Mouse (Mus musculus): ENCODE data around the gene Fryl. TPM values are rescaled to one million over a fixed set of nuclear protein-coding genes. Genes with fewer than 3 reads are reported as not detected.

Fryl gene
- polyA plus RNA-seq, 1 experiment: 72.1 TPM

GRCm38 (mm10) chr5:73211961-73212360 lies 44.5 kb downstream of the Fryl start:
- TF ChIP-seq CTCF (IDR thresholded peaks at IDR 0.05; ENCODE audit: insufficient read depth, low read length) (no peak), POLR2A (IDR thresholded peaks at IDR 0.05; ENCODE audit: borderline replicate concordance, extremely low read depth, low read depth, low read length) (no peak)
- Histone ChIP-seq H3K4me3 (replicated peaks; ENCODE audit: extremely low read depth, low read depth, low read length) (no peak overlapping the region), H3K4me1 (ENCODE audit: control insufficient read depth, insufficient read depth, low read length) (no peaks in the 10 kb centered on the region)
- no peak for DNase-seq
- 90% methylated on average over 15 of the region's 15 CpGs for WGBS

- H3K4me3 ChIP-seq (replicated peaks; ENCODE audit: extremely low read depth, low read depth, low read length): no peak overlapping the region
- DNase-seq: no peak
- TF ChIP-seq POLR2A (IDR thresholded peaks at IDR 0.05; ENCODE audit: borderline replicate concordance, extremely low read depth, low read depth, low read length) (no peak), CTCF (IDR thresholded peaks at IDR 0.05; ENCODE audit: insufficient read depth, low read length) (no peak)
- peaks cover 3% of the 10 kb centered on the region; the same call in 1 of the 2 replicates for H3K4me1 ChIP-seq (ENCODE audit: control insufficient read depth, insufficient read depth, low read length)
- WGBS: 87% methylated on average over 6 of the region's 6 CpGs
Measured at GRCm38 (mm10) chr5:73210971-73211315, 45.5 kb downstream of the Fryl start.

DNA sequence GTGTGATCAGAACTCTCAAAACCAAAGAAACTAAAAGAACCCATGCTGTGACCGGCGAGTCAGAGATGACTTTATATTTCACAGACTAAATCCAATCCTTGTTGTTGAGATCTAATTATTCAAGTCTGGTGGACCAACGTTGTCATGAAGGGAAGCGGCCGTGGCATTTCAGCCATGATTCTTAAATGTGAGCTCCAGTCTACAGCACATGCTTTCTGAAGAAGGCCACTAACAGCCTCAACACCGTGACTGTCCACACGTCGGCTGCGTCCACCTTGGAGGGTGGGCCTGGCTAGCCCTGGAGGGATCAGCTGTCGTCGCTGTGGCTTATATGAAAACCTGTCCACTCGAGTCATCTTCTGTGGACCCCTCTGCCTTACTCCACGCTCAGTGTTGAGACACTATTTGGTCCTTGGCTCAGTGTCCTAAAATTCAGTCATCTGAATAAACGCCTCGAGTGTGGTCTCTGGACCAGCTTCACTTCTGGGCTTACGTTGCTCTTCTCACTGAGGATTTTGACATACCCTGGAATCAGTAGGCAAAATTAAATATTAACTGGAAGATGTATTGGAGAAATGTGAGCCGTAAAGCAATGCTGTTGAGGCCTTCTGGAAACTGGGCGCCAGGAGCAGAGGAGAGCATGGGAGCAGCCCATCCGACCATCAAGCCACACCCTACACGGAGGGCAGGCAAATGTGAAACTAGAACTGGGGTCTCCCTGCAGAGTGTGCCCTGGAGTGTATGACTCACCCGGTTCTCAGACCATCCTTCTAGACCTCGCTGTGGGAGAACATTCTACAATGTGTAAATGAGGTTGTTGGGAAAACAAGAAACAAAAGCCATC lies 46.1 kb downstream of the Fryl start:
- no peak for DNase-seq
- WGBS: 82% methylated on average over 22 of the region's 22 CpGs
- no peak for TF ChIP-seq POLR2A (IDR thresholded peaks at IDR 0.05; ENCODE audit: borderline replicate concordance, extremely low read depth, low read depth, low read length)
- TF ChIP-seq CTCF (IDR thresholded peaks at IDR 0.05; ENCODE audit: insufficient read depth, low read length): no peak
- Histone ChIP-seq H3K4me1 (ENCODE audit: control insufficient read depth, insufficient read depth, low read length) (peaks cover 4% of the 10 kb centered on the region; the same call in 1 of the 2 replicates), H3K4me3 (replicated peaks; ENCODE audit: extremely low read depth, low read depth, low read length) (no peak overlapping the region)

DNA sequence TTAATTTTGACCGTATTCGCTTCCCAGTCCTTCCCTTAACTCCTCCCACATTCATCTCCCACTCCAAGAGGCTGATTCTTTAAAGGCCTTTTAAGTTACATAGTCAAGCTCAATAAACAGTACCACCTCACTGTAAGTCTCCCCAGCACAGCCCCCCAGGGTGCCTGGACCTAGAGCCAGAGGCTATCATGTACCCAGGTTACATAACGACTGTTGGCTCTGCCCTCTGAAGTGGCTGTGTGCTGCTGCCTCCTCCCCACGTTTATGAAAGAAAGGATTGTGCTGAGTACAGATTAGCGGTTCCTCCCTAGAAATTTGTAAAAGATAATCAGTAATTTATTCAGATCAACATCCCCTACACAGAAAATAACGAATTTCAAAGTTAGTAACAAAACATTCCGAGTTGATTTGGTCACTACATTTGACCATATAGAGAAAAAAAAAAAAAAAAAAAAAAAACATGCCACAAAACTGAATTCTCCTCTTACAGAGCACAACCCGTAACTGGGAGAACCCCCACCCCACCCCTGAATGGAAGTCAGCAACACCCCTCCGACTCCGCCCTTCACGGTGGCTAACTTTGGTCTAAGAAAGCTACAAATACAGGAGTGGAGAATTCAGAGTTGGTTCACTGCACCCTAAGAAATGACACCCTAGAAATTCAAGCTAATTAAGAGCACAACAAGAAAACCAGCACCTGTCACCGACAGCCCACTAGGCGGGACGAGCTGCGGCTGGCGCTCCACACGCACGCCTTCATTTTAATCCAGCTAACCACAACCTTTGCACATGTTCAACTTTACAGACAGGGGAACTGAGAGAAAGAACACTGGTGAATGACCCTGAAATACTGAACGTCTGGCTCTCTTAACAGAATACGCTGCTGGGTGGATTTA lies 47.0 kb downstream of the Fryl start:
- WGBS: 74% methylated on average over 20 of the region's 20 CpGs
- Histone ChIP-seq H3K4me3 (replicated peaks; ENCODE audit: extremely low read depth, low read depth, low read length) (no peak overlapping the region), H3K4me1 (ENCODE audit: control insufficient read depth, insufficient read depth, low read length) (peaks cover 4% of the 10 kb centered on the region; the same call in 1 of the 2 replicates)
- no peak for DNase-seq
- TF ChIP-seq CTCF (IDR thresholded peaks at IDR 0.05; ENCODE audit: insufficient read depth, low read length): no peak

DNA sequence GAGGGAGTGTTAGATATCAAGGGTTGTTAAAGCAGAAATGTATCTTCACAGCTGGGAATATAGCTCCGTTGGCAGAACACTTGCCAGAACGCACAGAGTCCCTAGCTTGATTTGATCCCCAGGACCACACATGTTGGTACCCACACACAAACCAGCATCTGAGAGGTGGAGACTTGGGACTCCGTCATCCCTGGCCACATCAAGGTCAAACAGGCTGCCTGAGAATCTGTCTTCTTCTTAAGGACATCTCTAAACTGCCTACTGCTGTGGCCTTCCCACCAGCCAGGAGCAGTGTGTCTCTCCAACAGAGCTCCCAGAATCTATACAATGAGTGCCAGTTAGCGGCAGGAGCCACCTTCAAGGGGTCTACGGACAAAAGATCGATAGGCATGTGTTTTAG lies 47.8 kb downstream of the Fryl start:
- no peak for DNase-seq
- 87% methylated on average over 6 of the region's 6 CpGs for WGBS

GRCm38 (mm10) chr5:73206722-73207121 lies 49.7 kb downstream of the Fryl start:
- DNase-seq: no peak
- TF ChIP-seq POLR2A (IDR thresholded peaks at IDR 0.05; ENCODE audit: borderline replicate concordance, extremely low read depth, low read depth, low read length): no peak
- no peak for TF ChIP-seq CTCF (IDR thresholded peaks at IDR 0.05; ENCODE audit: insufficient read depth, low read length)
- Histone ChIP-seq H3K4me1 (ENCODE audit: control insufficient read depth, insufficient read depth, low read length) (peaks cover 4% of the 10 kb centered on the region; the same call in 1 of the 2 replicates), H3K4me3 (replicated peaks; ENCODE audit: extremely low read depth, low read depth, low read length) (no peak overlapping the region)
- WGBS: 60% methylated on average over 9 of the region's 9 CpGs

More for the DNA sequence above, 47.8 kb downstream of the Fryl start:
- no peak for TF ChIP-seq POLR2A (IDR thresholded peaks at IDR 0.05; ENCODE audit: borderline replicate concordance, extremely low read depth, low read depth, low read length)
- no peak for TF ChIP-seq CTCF (IDR thresholded peaks at IDR 0.05; ENCODE audit: insufficient read depth, low read length)
- H3K4me3 ChIP-seq (replicated peaks; ENCODE audit: extremely low read depth, low read depth, low read length): no peak overlapping the region
- peaks cover 4% of the 10 kb centered on the region; the same call in 1 of the 2 replicates for H3K4me1 ChIP-seq (ENCODE audit: control insufficient read depth, insufficient read depth, low read length)

DNA sequence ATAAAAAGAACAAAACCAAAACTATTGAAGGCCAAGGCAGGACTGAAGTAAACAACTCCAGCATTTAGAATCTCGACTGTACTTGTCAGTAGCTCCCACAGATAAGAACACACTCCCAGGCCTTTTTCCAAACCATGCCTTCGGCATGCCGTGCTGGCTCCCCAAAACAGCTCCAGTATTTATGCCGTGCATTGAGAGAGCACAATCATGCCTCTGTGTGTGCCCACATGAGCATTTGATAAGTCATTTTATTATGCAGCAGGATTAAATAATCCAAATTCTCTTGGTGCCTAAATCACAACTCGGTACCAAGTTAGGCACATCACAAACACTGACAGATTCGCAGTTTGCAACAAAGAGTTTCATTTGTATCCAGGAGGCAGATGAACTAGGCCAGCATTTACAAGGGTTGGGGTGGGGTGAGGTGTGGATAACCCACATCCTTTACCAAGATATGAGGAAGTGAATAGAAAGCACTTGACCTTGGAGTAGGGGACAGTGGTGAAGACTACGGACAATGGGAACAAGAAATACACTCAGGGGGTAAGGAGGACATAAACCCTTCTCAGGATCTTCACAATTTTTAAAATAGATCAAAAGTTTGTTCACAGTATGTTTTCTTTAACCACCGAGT lies 50.3 kb downstream of the Fryl start:
- no peak for DNase-seq
- H3K4me1 ChIP-seq (ENCODE audit: control insufficient read depth, insufficient read depth, low read length): peaks cover 4% of the 10 kb centered on the region; the same call in 1 of the 2 replicates
- 57% methylated on average over 8 of the region's 8 CpGs for WGBS
- no peak overlapping the region for H3K4me3 ChIP-seq (replicated peaks; ENCODE audit: extremely low read depth, low read depth, low read length)
- TF ChIP-seq POLR2A (IDR thresholded peaks at IDR 0.05; ENCODE audit: borderline replicate concordance, extremely low read depth, low read depth, low read length) (no peak), CTCF (IDR thresholded peaks at IDR 0.05; ENCODE audit: insufficient read depth, low read length) (no peak)

- TF ChIP-seq CTCF (IDR thresholded peaks at IDR 0.05; ENCODE audit: insufficient read depth, low read length): no peak
- no peak for TF ChIP-seq POLR2A (IDR thresholded peaks at IDR 0.05; ENCODE audit: borderline replicate concordance, extremely low read depth, low read depth, low read length)
- WGBS: 64% methylated on average over 3 of the region's 3 CpGs
- DNase-seq: no peak
- H3K4me3 ChIP-seq (replicated peaks; ENCODE audit: extremely low read depth, low read depth, low read length): no peak overlapping the region
- H3K4me1 ChIP-seq (ENCODE audit: control insufficient read depth, insufficient read depth, low read length): peaks cover 6% of the 10 kb centered on the region; the same call in 1 of the 2 replicates
Measured at GRCm38 (mm10) chr5:73205050-73205449, 51.4 kb downstream of the Fryl start.

GRCm38 (mm10) chr5:73202498-73202897 lies 53.9 kb downstream of the Fryl start:
- 94% methylated on average over 6 of the region's 6 CpGs for WGBS

More at GRCm38 (mm10) chr5:73202498-73202897, 53.9 kb downstream of the Fryl start:
- peaks cover 6% of the 10 kb centered on the region; the same call in 1 of the 2 replicates for H3K4me1 ChIP-seq (ENCODE audit: control insufficient read depth, insufficient read depth, low read length)
- no peak overlapping the region for H3K4me3 ChIP-seq (replicated peaks; ENCODE audit: extremely low read depth, low read depth, low read length)
- TF ChIP-seq POLR2A (IDR thresholded peaks at IDR 0.05; ENCODE audit: borderline replicate concordance, extremely low read depth, low read depth, low read length): no peak
- no peak for TF ChIP-seq CTCF (IDR thresholded peaks at IDR 0.05; ENCODE audit: insufficient read depth, low read length)
- DNase-seq: no peak
